Mouse (Mus musculus): ENCODE results near the gene Morc1. TPM values are rescaled to one million over a fixed set of nuclear protein-coding genes. Genes with fewer than 3 reads are reported as not detected.

Morc1 gene
- total RNA-seq, 2 experiments from 2014 or later, result not detected

DNA sequence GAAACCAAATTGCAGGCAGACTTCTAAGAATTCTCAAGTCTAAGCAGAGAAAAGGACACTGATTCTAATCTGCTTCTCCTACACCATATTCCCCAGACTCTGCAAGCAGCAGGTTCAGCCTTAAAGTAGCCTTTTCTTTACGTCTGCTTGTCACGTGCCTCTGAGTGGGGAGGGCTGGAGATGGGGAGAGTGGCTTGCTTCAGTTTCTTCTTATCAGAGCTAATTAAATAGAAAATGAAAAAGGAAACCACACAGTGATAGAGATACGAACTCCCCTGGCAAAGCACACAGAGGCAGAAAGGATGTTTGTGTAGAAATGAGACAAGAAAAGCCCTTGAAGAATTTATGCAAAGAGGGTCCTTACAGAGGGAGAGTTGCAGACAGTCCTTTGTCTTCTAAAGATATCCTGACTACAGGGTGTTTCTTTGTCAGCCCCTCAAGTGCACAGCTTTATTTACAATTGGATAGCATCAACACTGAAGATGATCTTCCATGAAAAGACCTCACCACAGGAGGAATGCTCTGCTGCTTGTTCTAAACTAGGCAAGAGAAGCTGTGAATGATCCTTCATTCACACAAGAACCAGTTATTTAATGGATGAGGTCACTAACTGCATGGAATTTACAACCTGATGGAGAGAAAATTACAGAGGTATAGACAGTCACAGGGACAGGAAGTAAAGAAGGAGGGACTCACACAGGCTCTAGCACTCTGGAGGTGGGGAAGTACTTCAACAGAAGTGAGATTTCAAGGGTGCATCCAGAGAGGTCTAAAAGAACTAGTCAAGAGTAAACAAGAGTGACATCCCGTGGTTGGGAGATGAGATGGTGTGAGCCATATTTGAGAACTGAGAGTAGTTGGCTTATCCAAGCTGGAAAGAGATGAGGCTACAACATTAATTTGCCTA lies 44.1 kb downstream of the Morc1 start:
- no peak for DNase-seq

DNA sequence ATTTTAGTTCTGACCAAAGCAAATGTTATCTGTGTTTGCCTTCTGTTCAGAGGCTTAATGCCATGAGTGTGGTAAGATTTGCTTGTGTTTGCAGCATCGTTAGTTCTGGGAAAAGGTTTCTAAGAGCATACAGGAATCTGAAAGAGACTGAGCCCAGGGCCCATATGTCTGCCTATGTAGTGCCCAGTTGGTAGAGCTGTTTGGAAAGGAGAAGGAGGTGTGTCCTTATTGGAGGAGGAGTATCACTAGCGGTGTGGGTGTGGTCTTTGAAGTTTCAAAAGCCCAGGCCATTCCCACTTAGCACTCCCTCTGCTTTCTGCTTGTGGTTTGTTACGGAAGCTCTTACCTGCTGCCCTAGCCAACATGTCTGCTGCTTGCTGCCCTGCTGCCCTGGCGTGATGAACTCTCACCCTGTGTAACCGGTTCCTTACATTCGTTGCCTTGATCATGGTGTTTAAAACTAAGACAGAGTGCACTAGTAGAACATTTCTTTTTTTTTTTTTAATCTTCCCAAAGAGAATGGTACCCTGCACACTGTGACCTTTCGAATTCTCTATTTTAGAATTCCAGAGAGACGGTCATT lies 48.3 kb downstream of the Morc1 start:
- DNase-seq, result no peak

DNA sequence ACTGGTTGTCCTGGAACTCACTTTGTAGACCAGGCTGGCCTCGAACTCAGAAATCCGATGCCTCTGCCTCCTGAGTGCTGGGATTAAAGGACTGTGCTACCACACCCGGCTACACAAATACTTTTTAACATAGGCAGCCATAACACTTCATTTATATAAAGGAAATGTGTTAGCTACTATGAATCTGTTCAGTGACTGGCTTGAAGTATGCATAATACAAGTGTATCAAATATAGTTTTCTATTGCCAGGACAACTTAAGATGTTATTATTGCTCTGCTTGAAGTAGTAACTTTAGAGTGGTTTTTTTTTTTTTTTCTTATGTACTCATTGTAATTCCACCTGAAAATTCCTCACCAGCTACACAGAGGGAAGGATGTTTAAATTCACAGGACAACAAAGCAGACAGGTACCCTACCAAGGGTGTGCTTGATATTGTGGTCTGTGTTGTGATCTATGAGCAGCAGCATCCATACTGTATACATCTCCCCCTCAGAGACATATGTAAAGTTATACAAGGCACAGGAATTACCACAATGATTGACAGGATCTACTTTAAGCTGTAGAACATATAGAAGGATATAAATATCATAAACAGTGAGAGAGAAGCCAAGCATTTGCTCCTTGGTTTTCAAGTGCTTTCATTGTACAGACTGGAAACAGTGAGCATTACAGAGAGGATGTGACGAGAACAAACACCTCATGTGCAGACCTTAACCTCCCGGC lies 85.9 kb downstream of the Morc1 start:
- no peak for DNase-seq

DNA sequence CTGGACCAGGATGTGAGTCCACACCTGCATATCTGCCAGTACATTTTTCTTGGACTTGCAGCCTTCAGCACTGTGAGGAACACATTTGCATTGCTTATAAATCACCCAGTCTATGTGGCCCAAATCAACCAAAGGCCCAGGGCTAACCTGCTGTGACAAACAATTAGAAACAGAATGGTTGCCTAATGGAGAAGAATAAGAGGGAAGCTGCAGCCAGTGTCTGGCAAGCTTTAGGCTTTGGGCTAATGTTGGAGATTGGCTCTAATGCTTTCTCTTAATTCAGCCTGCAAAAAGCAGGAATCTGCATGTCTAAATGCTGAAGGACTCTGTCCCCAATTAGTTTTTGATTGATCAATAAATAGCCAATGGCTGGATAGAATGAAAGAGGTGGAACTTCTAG lies 88.5 kb downstream of the Morc1 start:
- DNase-seq, result no peak

DNA sequence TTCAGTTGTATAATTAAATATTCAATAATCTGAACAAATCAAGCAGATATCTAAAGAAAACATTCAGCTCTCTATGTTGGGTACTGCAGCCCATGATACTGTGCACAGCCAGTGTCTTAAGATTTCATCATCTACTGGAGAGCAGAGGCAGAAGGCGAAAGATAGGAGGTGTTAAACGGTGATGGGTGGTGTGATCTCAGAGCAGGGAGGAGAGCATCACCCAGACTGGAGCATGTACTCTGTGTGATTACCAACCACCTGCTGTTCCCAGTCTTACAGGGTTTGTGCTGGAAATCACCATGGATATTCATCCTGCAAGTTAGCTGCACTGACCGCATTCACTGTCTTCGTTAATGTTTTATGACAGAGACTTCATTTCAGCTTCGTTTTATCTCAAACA lies 106.1 kb downstream of the Morc1 start:
- DNase-seq, result no peak

DNA sequence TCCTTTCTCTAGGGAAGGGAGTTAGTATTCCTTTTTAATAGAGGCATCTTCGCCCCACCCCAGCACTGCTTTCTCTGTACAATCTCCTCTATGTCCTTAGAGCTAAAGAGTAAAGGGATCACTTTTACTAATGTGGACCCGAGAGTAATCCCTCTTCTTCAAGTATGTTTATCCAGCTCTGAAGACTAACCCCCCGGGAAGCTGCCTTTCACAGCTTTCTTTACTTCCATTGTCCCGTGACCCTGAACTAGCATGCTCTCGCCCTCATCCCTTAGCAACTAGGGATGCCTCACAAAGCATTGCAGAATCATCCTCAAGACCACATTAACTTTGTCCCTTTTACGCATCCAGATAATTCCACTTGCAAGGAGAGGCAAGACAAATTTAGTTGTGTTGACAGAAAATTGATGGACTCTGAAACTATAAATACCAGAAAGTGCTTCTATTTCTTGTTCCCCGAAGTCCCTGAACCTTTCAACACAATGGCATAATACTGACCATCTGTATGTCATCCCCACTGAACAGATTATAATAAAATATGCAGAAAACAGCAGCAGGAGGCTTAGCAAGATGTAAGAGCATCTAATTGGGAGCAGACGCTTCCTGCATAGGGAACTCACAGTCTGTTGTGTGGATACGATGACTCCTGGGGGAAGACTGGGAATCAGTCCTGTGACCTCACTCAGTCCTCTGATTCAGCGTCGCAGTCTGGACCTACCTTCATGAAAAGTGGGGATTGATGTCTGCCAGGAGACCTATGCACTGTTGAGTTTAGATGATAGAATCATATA lies 131.4 kb downstream of the Morc1 start:
- DNase-seq, result no peak

DNA sequence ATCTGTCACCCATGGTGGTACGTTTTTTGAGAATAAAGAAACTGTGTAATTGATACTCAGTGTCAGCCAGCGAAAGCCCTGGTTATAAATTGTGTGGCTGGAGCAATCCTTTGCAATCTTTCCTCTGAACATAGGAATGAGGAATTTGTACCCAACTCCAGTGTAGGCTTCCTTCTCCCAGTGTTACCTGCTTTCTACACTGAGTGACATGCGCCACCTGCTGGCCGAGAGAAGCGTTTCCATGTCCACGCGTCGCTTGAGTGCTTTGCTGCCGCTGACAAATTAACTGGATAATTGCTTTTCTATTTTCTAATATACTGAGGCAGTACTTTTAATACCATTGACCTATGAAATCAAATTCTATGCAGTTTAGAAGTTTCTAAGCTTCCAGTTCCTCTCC lies 139.3 kb downstream of the Morc1 start:
- DNase-seq, result peak; percentile 75 to 78

DNA sequence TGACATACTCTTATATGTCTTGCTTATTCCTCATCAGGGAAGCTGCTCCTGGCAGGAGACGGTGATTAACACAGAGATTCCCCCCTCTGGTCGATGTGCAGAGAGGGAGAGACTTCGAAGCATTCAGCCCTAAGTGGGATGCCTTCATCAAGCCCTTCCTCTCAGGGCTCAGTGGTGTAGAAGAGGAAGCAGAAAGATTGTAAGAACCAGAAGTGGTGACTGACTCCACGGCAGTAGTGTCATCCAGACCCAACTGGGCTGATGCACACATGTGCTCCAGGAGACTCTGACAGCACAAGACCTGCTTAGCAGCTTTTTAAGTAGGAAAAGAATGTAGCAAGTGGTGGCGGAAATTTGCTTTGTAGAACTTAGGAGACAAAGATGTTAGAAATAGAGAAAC lies 143.0 kb downstream of the Morc1 start:
- no peak for DNase-seq

DNA sequence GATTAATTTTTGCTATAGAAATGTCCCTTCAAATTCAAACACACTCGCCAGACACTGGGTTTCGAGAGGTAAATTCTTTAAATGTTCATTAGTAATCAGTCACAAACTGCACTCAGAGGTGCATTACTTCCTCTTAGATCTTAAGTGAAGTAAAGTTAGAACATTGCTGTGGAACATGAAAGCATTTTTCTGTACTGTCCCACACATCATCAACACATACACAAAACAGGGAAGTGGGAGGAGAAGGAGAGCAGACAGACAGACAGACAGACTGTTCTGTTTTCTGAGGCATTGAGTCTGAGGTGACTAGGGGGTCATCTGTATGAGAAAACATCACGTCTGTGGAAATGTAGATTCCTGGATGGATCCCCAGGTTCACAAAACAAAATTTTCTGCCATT lies 143.5 kb downstream of the Morc1 start:
- no peak for DNase-seq

DNA sequence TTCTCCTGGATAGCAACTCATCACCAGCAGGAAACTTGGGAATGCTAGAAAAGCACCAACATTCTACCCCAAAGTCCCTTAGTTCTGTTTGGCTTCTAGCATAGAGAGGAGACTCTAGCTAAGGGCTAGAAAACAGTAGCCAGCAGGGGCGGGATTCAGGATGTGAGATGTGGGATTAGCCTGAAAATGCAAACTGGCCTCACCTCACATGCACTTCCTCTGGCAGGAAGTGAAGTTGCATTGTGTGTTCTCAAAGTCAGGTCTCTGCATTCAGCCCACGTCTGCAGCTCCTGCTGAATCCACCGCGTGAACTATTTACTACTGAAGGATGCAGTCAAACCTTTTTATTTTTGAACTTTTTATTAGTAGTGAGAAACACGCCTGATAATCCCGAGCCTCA lies 154.3 kb downstream of the Morc1 start:
- no peak for DNase-seq

DNA sequence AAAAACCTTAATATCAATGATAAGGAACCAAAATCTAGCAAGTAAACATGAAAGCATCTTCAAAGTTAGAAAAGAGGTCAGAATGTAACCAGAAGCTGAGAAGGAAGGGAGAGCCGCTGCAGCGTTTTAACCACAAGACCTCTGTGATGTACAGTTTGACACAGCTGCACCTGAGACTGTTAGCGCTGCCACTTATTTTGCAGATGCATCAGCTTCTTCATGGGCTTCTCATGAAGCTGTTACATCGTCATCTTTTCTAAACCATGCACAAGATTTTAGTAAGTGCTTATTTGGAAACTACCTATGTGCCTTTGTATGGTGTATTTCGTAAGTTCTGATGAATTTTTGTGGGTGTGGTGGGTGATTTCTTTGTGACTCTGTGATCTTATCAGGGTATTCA lies 163.4 kb downstream of the Morc1 start:
- DNase-seq, result no peak

DNA sequence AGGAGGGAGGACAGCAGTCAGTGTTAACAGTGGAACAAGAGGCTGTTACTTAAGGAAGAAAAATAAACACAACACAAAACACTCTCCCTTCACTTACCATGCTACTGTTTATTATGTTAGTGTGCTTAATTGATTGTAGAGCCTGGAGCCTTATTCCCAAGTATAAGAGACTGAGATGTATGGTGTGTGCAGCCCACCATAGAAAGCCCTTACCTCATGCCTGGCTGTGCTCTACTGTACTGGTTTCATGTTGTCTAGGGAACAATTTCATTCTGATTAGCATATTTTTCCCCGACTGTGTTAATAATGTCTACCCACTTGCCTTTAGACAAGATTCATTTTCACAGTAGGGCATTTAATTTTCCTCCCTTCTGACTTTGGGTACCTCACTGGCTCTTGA lies 164.2 kb downstream of the Morc1 start:
- no peak for DNase-seq

DNA sequence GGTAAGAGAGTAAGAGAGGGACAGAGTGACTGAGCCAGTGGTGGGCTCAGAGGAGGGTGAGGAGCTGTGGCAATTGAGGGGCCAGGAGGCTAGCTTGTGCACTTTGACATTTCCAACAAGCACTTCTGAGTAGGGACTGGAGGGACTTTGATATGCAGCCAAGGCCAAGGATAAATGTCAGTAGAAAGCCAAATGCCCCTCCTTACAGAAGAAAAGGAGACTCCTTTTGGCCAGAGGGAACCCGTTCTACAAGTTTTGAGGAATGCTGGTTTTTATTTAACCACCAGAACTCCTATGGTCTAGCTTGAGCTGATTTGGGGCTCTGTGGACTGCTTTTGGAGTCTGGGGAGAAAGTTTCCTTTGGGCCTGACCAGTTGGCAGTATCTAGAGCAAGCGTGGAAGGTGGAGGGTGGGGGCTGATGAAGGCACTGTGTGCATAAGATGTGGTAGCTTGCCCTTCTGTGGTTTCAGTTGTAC lies 172.7 kb downstream of the Morc1 start:
- DNase-seq, result no peak

DNA sequence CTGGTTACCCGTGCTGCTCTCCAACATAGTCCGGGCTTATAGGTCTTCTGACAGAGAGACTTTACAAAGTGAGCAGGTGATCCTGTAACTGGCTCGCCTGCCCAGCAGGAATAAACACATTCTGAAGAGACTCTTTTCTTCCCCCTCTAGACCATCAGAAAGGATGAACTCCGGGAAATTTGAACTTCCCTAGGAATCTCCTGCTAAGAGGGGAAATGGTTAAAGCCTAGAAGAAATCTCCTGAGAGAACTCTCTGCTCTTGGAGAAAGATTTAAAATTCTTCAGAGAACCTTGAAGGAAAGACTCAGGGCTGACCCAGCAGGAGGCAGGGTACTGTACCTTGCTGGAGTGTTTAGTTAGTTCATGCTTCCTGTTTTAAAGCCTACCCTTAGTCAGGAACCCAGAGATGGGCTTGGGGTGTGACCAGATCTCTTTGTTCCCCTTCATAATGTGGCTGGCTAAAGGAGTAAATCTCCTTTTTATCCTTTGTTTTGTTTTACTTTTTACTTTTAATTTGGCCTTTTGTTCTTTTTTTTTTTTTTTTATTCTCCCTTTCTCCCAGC lies 175.5 kb downstream of the Morc1 start:
- no peak for DNase-seq

DNA sequence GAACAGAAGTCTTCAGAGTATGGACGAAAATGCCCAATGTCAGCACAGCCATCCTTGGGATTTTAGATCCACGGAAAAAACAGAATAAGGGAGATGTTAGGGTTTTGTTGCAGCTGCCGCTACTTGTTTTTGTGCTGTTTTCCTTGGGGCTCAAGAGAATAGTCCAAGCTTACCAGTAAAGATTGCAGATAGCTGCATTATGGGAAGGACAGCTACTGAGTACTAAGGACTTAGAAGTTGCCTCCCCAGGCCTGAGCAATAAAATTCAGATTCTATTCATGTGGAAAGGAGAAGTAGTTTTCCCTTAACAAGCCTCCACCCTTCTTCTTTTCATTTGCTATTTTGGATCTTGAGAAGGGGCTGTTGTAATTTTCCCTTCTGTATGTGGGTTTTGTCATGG lies 177.2 kb downstream of the Morc1 start:
- DNase-seq, result no peak

DNA sequence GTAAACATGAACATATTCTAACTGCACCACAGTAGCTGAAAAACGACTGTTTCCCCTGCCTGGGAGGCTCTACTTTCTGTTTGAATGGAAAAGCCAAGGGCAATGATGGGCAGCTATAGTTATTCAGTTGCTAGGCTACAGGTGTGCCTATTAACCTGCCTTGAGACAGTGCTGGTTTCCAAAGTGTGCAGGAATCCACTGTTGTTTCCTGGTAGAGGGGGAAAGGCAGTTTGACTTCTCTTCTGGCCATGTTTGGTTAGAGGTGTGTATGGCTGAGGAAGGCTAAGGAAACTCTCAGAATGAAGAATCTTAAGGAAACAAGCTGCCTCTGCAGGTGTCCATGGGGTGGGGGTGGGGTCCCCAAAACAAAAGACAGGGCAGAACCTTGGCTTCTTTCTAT lies 179.8 kb downstream of the Morc1 start:
- DNase-seq, result no peak

DNA sequence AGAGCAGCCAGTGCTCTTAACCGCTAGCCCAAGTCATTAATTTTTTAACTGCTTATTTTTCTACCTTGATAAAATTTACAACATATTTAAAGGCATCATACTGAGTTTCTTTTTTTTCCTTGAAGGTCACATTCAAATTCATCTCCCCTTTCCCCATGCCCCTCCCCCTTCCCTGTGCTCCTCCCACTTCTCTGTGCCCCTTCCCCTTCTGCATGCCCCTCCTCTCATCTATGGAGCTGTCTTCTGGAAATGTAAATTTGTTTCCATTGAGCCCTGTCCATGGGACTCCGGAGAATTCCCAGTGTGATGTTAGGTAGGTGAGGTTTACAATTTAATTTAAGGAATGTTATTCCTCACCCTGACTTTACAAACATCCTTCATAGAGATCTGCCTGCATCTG lies 180.4 kb downstream of the Morc1 start:
- DNase-seq, result no peak

DNA sequence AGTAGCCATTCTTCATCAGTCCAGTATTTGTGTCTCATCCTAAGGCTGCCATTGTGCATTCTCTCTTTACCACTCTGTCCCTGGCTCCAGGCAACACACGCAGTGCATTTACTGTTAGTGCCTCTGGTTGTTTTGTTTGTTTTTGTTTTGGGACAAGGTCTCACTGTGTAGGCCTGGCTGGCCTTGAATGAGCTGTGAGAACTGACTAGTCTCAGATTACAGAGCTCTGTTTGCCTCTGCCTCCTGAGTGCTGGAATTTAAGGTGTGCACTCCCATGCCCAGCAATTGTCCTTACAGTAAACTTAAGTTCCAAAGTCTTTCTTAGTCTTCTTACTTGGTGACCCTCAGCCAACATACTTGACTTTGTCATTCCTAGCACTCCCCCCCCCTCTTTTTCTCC lies 182.7 kb downstream of the Morc1 start:
- DNase-seq, result no peak

DNA sequence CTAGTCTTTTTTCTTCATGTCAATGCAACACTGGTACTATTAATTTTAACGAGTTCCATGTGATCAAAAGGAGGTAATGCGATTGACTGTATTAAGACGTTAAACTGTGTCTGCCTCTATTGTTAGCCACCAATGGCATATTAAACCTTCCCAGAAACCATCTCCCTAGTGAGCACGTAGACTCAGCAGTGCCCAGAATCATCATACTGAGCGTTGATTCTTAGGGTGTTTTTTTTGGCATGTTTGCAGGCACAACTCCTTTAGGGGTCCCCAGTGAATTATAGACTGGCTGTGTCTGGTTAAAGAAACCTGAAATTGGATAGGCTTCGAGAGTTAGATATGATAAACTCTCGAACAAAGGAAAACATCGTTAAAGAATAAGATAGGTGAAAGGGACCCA lies 189.5 kb downstream of the Morc1 start:
- no peak for DNase-seq

DNA sequence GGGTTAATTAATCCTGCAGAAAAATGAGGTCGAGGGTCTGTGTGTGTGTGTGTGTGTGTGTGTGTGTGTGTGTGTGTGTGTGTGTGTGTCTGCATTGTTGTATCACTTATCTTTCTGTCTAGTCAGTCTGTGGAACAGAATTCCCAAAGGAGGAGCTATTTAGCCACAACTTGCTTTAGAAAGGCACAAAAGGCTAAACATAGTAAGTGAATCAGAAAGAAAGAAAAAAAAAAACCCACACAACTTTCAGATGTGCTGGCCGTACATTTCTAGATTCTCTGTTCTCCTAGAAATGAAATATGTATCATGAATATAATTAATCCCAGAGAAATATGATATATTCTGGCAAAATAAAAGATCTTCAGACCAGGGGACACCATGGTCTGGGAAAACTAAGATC lies 190.0 kb downstream of the Morc1 start:
- DNase-seq, result no peak

DNA sequence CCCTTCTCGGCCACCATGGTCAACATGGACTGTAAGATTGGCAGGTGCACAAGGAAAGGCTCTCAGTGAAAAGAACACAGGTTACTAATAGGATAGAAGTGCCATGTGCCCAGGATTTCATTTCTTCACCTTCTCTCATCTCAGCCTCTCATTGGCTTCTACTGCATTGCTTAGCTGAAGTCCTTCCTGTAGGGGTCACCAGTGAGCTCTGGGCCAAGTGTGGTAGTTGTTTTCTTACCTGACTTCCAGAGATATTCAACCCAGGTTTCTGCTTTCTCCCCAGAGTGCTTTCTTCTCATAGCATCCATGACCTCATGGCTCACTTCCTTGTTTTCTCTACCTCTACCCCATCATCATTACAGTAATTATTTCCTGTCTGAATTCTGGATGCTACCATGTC lies 192.4 kb downstream of the Morc1 start:
- DNase-seq, result peak; percentile 12 to 17

DNA sequence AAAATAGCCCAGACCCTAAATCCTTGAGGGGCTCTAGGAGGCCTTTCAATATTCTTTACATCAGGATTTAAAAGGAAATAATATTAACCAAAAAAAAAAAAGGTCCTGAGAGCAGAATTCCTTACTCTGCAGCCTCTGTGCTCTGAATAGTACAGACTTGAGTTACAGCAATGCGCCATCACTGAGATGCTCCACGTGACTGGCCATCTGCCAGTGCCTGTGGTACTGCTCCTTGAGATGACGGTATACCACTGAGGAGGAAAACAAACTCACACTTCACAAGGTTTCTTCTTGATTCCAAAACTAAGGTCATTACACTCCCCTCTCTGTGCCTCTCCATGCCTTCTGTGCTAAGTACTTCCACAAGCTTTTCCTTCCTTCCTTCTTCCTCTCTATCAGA lies 195.1 kb downstream of the Morc1 start:
- no peak for DNase-seq
